Mouse (Mus musculus): ENCODE measurements around the gene Dst. TPM values are rescaled to one million over a fixed set of nuclear protein-coding genes. Genes with fewer than 3 reads are reported as not detected.

The Dst gene
- polyA plus RNA-seq, 1 experiment from 2014 or later, result 28.4 TPM

DNA sequence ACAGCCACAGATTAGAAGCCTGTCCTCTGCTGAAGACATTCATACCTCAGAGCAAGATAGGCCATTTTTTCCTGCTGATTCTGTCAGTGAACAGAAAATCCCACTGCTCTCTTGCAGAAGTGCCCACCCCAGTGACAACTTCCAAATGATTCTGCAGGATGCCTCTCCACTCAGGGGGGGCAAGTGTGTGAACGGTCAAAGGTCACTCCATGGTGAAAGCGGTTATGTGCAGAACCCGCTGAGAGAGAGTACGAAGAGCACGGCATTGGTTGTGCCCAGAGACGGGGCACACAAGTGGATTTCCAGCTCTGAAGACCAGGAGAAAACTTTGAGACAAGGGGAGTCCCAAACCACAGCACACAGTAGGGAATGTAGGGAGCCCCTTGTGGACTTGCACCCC is 330.2 kb downstream of the Dst start:
- H3K9ac ChIP-seq, result no peak overlapping the region
- no peaks in the 10 kb centered on the region for H3K9me3 ChIP-seq (replicated peaks)
- H3K27ac ChIP-seq (ENCODE audit: poor library complexity, severe bottlenecking), result no peak overlapping the region
- no peak overlapping the region for H3K4me3 ChIP-seq
- H3K4me1 ChIP-seq (replicated peaks), result peaks cover 28% of the 10 kb centered on the region
- WGBS, result 79% methylated on average over 6 of the region's 6 CpGs
- no peaks in the 10 kb centered on the region for H3K27me3 ChIP-seq (replicated peaks)
- no peak for ATAC-seq (ENCODE audit: insufficient number of reproducible peaks, low FRiP score)
- peaks cover 9% of the 10 kb centered on the region for H3K36me3 ChIP-seq
- H3K4me2 ChIP-seq, result peak overlapping the region; percentile 79

DNA sequence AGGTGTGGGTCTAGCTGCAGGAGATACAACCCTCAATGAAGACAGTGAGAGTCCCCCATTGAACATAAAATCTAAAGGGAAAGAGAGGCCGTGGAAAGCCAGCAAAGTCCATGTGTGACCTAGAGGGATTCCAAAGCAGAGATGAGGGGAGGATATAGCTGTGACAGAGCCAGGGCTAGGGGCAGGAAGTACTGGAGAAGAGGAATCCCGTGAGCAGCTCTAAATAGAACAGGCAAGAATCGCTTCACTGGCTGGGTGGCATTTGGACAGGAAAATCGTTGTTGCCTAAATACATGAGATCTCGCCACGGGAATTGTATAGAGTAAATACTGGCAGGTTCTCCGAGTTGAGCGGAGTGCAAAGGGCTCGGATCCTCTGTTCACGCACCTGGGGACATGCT is 336.7 kb downstream of the Dst start:
- Histone ChIP-seq H3K27ac (ENCODE audit: poor library complexity, severe bottlenecking) (0 out of 2 replicates have a peak overlapping the region, but pooled peaks have one; percentile 33), H3K27me3 (replicated peaks) (no peaks in the 10 kb centered on the region), H3K9me3 (replicated peaks) (no peaks in the 10 kb centered on the region), H3K4me2 (no peak overlapping the region), H3K9ac (no peak overlapping the region), H3K36me3 (peaks cover 61% of the 10 kb centered on the region), H3K4me3 (no peak overlapping the region), H3K4me1 (replicated peaks) (peaks cover 12% of the 10 kb centered on the region; the same call in 1 of the 2 replicates)
- no peak for ATAC-seq (ENCODE audit: insufficient number of reproducible peaks, low FRiP score)
- 66% methylated on average over 10 of the region's 10 CpGs for WGBS

DNA sequence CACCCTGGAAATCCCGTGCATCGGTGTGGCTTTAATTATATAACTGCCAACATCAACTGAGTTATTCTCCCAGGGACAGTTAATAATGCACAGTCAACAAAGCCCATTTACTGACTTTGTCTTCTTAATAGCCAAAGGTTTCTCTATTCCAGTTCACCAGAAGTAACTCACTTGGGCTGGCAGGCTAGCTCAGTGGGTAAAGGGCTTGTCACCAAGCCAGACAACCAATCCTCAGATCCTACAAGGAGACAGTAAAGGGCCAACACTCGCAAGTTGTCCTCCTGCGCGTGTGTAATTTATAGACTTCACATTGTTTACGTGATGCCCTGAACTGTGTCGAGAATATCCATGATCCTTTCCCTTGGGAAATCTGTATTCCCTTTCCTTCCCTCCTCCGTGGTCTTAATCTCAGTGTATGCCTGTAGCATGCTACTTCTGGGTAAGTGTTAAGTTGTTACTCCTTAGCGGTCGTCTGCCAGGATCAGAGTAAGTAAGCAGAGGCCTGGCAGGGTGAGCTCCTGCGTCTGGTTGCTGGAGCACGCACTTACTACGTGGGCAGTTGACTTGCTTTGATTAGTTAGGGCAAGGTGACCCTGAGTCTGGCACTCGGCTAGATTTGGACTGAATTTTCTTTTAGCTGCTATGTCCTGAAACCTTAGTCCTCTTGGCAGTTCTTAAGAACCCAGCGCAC is 338.1 kb downstream of the Dst start:
- no peak overlapping the region for H3K4me3 ChIP-seq
- 80% methylated on average over 15 of the region's 15 CpGs for WGBS
- no peak for ATAC-seq (ENCODE audit: insufficient number of reproducible peaks, low FRiP score)
- H3K36me3 ChIP-seq, result peaks cover 68% of the 10 kb centered on the region
- H3K4me1 ChIP-seq (replicated peaks), result peaks cover 16% of the 10 kb centered on the region
- no peak overlapping the region for H3K4me2 ChIP-seq
- no peaks in the 10 kb centered on the region for H3K27me3 ChIP-seq (replicated peaks)
- H3K27ac ChIP-seq (ENCODE audit: poor library complexity, severe bottlenecking), result no peak overlapping the region
- H3K9me3 ChIP-seq (replicated peaks), result no peaks in the 10 kb centered on the region
- H3K9ac ChIP-seq, result no peak overlapping the region

DNA sequence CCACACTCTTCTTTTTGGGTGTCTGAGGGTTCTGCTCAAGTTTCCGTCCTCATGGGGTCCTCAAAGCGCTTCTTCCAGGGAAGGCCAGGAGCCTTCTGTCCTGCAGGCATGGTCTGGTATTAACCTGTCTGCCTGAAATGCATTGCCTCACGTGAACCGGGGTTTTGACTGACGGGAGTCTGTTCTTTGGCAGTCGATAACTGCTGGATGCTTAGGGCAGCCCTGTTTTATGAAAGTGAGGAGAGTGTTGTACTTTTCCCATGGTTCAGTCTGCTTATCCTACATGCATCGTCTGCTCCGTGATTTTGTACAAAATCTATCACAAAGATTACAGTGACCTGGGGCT is 338.6 kb downstream of the Dst start:
- peaks cover 69% of the 10 kb centered on the region for H3K36me3 ChIP-seq
- H3K27ac ChIP-seq (ENCODE audit: poor library complexity, severe bottlenecking), result no peak overlapping the region
- H3K9ac ChIP-seq, result no peak overlapping the region
- WGBS, result 82% methylated on average over 8 of the region's 8 CpGs
- no peak for ATAC-seq (ENCODE audit: insufficient number of reproducible peaks, low FRiP score)
- H3K4me2 ChIP-seq, result no peak overlapping the region
- H3K4me3 ChIP-seq, result no peak overlapping the region
- H3K9me3 ChIP-seq (replicated peaks), result no peaks in the 10 kb centered on the region
- peaks cover 17% of the 10 kb centered on the region for H3K4me1 ChIP-seq (replicated peaks)
- H3K27me3 ChIP-seq (replicated peaks), result no peaks in the 10 kb centered on the region

DNA sequence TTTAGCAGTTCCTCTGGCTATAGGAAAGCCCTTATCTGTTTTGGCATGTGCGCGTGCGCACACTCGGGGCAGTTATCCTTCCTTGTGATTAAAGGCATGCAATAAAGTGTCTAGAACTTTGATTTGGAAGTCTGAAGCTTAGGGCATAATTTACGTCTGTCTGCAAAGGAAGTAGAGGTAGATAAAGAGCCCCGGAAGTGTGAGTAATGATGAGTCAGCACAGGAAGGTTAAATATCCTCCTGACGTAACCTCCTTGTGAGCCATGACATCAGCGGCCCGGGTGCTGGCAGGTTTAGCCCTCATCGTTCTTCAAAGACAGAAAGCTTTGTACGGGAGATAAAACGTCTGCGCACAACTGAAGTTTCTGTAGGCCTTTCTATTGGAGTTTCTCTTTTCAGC is 343.1 kb downstream of the Dst start:
- 47% methylated on average over 13 of the region's 13 CpGs for WGBS
- Histone ChIP-seq H3K27ac (ENCODE audit: poor library complexity, severe bottlenecking) (no peak overlapping the region), H3K36me3 (peaks cover 82% of the 10 kb centered on the region), H3K27me3 (replicated peaks) (no peaks in the 10 kb centered on the region), H3K4me2 (no peak overlapping the region), H3K4me3 (no peak overlapping the region), H3K9me3 (replicated peaks) (no peaks in the 10 kb centered on the region), H3K9ac (no peak overlapping the region), H3K4me1 (replicated peaks) (peaks cover 22% of the 10 kb centered on the region)
- no peak for ATAC-seq (ENCODE audit: insufficient number of reproducible peaks, low FRiP score)

DNA sequence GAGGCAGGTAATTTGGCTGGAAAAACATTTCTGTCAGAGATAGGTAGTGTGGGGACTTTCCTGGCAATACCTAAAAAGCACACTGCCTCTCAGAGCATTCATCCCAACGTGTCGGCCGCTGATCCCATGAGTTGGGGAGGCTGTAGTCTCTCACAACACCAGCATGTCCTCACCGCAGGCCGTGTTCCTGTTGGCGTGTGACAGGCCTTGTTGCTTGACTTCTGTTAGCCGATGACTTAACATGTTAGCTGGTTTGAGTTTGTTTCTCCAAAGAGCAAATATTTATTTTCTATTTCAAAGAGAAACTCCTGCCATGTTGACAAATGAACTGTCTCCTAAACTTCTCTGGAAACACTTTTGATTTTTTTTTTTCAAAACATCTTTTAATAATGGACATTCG is 344.2 kb downstream of the Dst start:
- H3K27ac ChIP-seq (ENCODE audit: poor library complexity, severe bottlenecking), result no peak overlapping the region
- H3K4me3 ChIP-seq, result no peak overlapping the region
- H3K36me3 ChIP-seq, result peaks cover 81% of the 10 kb centered on the region
- peaks cover 17% of the 10 kb centered on the region for H3K4me1 ChIP-seq (replicated peaks)
- no peak overlapping the region for H3K4me2 ChIP-seq
- 88% methylated on average over 8 of the region's 8 CpGs for WGBS
- ATAC-seq (ENCODE audit: insufficient number of reproducible peaks, low FRiP score), result no peak
- no peaks in the 10 kb centered on the region for H3K27me3 ChIP-seq (replicated peaks)
- H3K9me3 ChIP-seq (replicated peaks), result no peaks in the 10 kb centered on the region
- no peak overlapping the region for H3K9ac ChIP-seq

DNA sequence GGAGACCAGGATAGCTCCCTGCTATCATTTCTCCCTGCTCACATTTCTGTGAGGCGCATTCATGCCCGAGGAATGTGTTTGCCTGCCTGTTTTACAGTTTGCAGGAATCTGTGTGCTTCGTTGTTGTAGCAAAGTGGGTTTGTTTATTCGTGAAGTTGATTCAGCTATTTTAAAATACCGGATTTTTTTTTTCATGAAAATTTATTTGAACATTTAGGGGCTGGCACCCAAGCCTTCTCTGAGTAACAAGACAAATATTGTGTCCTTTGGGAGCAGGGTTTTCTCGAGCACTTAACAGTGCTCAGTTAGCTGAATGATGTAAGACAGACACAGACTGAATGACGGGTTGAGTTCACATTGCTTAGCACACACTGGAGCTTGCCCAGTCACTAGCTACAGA is 345.9 kb downstream of the Dst start:
- no peak overlapping the region for H3K4me3 ChIP-seq
- peak overlapping the region; percentile 34; the same call in 1 of the 2 replicates for H3K27ac ChIP-seq (ENCODE audit: poor library complexity, severe bottlenecking)
- 45% methylated on average over 7 of the region's 7 CpGs for WGBS
- peaks cover 17% of the 10 kb centered on the region for H3K4me1 ChIP-seq (replicated peaks)
- peaks cover 80% of the 10 kb centered on the region for H3K36me3 ChIP-seq
- peak overlapping the region; percentile 16; the same call in 1 of the 2 replicates for H3K9ac ChIP-seq
- H3K4me2 ChIP-seq, result no peak overlapping the region
- no peak for ATAC-seq (ENCODE audit: insufficient number of reproducible peaks, low FRiP score)
- no peaks in the 10 kb centered on the region for H3K9me3 ChIP-seq (replicated peaks)
- H3K27me3 ChIP-seq (replicated peaks), result no peaks in the 10 kb centered on the region

DNA sequence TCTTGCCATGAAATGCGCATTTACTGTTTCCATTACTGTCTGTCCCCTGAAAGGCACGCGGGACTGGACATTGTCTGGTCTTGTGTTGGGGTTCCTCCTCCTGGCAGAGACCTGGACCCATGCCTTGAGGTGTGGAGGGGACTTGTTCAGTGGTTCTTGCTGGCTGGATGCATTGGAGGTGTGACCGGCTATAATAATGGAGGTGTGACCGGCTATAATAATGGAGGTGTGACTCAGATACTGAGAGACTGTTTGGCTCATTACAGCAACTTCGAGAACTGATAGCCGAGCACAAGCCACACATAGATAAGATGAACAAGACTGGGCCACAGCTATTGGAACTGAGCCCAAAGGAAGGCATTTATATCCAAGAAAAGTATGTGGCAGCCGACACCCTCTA is 351.9 kb downstream of the Dst start:
- Histone ChIP-seq H3K9me3 (replicated peaks) (no peaks in the 10 kb centered on the region), H3K27ac (ENCODE audit: poor library complexity, severe bottlenecking) (peak overlapping the region; percentile 29; the same call in 1 of the 2 replicates), H3K4me1 (replicated peaks) (peaks cover 16% of the 10 kb centered on the region), H3K36me3 (peaks cover 85% of the 10 kb centered on the region), H3K4me2 (no peak overlapping the region), H3K9ac (no peak overlapping the region), H3K4me3 (no peak overlapping the region), H3K27me3 (replicated peaks) (no peaks in the 10 kb centered on the region)
- 57% methylated on average over 8 of the region's 8 CpGs for WGBS
- no peak for ATAC-seq (ENCODE audit: insufficient number of reproducible peaks, low FRiP score)

DNA sequence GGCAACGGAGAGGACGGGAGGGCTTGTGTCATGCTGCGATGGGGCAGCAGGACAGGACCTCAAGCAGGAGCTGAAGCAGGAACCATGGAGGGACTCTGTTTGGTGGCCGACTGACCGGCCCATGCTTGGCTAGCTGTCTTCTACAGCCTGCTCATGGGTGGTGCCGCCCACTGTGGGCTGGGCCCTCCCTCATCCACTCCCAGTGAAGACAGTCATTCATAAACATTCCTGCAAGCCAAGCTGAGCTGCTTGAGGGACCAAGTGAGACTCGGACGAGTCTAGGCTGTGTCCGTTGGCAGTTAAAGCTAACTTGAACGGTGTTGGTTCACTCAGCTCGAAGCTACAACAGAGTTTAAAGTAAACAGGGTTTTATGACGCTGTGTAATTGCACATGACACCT is 353.0 kb downstream of the Dst start:
- Histone ChIP-seq H3K4me1 (replicated peaks) (peaks cover 17% of the 10 kb centered on the region), H3K4me3 (no peak overlapping the region), H3K27ac (ENCODE audit: poor library complexity, severe bottlenecking) (no peak overlapping the region), H3K9me3 (replicated peaks) (no peaks in the 10 kb centered on the region), H3K27me3 (replicated peaks) (no peaks in the 10 kb centered on the region), H3K36me3 (peaks cover 86% of the 10 kb centered on the region), H3K4me2 (no peak overlapping the region), H3K9ac (no peak overlapping the region)
- WGBS, result 83% methylated on average over 12 of the region's 12 CpGs
- ATAC-seq (ENCODE audit: insufficient number of reproducible peaks, low FRiP score), result no peak

DNA sequence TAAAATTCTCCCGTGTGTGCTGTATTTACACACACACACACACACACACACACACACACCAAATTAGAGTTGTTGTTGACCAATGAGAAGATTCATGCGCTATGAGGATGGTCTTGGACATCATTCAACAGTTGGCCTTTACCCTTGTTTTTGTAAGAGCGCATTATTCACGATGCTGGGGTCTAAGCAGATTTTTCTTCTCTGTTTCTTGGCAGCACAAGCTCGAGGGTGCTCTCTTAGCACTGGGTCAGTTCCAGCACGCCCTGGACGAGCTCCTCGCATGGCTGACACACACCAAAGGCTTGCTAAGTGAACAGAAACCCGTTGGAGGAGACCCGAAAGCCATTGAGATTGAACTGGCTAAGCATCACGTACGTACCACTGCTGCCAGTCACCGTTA is 360.5 kb downstream of the Dst start:
- peaks cover 84% of the 10 kb centered on the region for H3K36me3 ChIP-seq
- no peak for ATAC-seq (ENCODE audit: insufficient number of reproducible peaks, low FRiP score)
- H3K27me3 ChIP-seq (replicated peaks), result no peaks in the 10 kb centered on the region
- no peak overlapping the region; the same call in 1 of the 2 replicates for H3K27ac ChIP-seq (ENCODE audit: poor library complexity, severe bottlenecking)
- H3K4me2 ChIP-seq, result no peak overlapping the region
- H3K4me1 ChIP-seq (replicated peaks), result 0 out of 2 replicates have a peak, but pooled peaks cover 9% of the 10 kb centered on the region
- 88% methylated on average over 13 of the region's 13 CpGs for WGBS
- H3K9ac ChIP-seq, result no peak overlapping the region
- H3K4me3 ChIP-seq, result no peak overlapping the region
- H3K9me3 ChIP-seq (replicated peaks), result no peaks in the 10 kb centered on the region

DNA sequence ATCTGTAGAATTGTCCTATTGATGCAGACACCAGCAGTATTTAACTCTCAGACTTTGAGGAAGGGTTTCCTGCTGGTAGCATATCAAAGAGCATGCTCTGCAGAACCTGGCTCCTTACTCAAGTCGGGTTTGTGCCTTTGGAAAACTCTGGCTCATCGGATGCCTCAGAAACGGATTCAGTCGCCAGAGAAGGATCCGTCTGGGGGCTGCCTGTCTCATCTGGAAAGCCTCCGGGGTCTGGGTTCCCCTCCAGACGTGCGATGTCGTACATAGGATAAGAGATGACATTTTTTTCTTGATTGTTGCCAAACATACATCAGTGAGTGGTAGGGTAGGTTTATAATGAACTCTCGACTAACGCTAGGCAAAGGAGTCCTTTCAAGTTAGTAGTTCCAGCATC is 361.6 kb downstream of the Dst start:
- Histone ChIP-seq H3K4me1 (replicated peaks) (0 out of 2 replicates have a peak, but pooled peaks cover 6% of the 10 kb centered on the region), H3K4me3 (no peak overlapping the region), H3K4me2 (no peak overlapping the region), H3K36me3 (peaks cover 82% of the 10 kb centered on the region), H3K9ac (no peak overlapping the region), H3K9me3 (replicated peaks) (no peaks in the 10 kb centered on the region), H3K27me3 (replicated peaks) (no peaks in the 10 kb centered on the region), H3K27ac (ENCODE audit: poor library complexity, severe bottlenecking) (no peak overlapping the region)
- no peak for ATAC-seq (ENCODE audit: insufficient number of reproducible peaks, low FRiP score)
- WGBS, result 65% methylated on average over 11 of the region's 11 CpGs

DNA sequence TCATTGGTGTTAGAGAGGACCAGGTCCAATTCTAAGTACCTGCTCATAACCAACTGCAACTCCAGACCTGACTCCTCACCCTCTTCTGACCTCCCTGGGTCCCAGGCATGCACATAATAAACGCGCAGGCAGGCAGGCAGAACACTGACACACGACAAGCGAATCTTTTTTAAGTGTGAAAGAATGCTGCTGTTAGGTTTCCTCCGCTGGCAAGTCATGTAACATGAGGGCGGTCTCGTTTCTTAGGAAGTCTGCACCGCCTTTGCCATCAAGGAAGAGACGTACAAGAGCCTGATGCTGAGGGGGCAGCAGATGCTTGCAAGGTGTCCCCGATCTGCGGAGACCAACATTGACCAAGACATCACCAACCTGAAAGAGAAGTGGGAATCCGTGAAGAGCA is 365.9 kb downstream of the Dst start:
- no peak overlapping the region for H3K4me2 ChIP-seq
- no peaks in the 10 kb centered on the region for H3K27me3 ChIP-seq (replicated peaks)
- peaks cover 90% of the 10 kb centered on the region for H3K36me3 ChIP-seq
- H3K4me1 ChIP-seq (replicated peaks), result 0 out of 2 replicates have a peak, but pooled peaks cover 2% of the 10 kb centered on the region
- no peak overlapping the region for H3K9ac ChIP-seq
- no peak for ATAC-seq (ENCODE audit: insufficient number of reproducible peaks, low FRiP score)
- no peak overlapping the region for H3K4me3 ChIP-seq
- WGBS, result 88% methylated on average over 12 of the region's 12 CpGs
- no peak overlapping the region for H3K27ac ChIP-seq (ENCODE audit: poor library complexity, severe bottlenecking)
- H3K9me3 ChIP-seq (replicated peaks), result no peaks in the 10 kb centered on the region
